Mouse (Mus musculus): ENCODE data around the gene Ifnb1.

GRCm38 (mm10) chr4:88478177-88478808 lies 44.3 kb downstream of the Ifnb1 start:
- TF ChIP-seq GATA1 (IDR thresholded peaks at IDR 0.05; ENCODE audit: low read length): no peak
- no peak for TF ChIP-seq TAL1 (IDR thresholded peaks at IDR 0.05; ENCODE audit: low read length)

Measured in erythroblast, embryonic 14.5 days (primary cell).